Mouse (Mus musculus) spleen, adult 2 months (tissue): ENCODE measurements around the gene Gtpbp1.

ENCODE experiments used
- CTCF ChIP-seq: fragments of 200-500 bp; IDR thresholded peaks from 2 replicates; pipeline ENCODE4 v1.5.1; 2011; ENCODE audit warnings: mild to moderate bottlenecking, inconsistent platforms; ENCODE audit not compliant: insufficient read depth, insufficient read length, insufficient replicate concordance; ENCODE audit errors: extremely low read depth
- POLR2A ChIP-seq: fragments of 200-500 bp; IDR thresholded peaks from 2 replicates; pipeline ENCODE4 v1.6.1; 2011; ENCODE audit warnings: low read depth, low read length, inconsistent platforms

DNA sequence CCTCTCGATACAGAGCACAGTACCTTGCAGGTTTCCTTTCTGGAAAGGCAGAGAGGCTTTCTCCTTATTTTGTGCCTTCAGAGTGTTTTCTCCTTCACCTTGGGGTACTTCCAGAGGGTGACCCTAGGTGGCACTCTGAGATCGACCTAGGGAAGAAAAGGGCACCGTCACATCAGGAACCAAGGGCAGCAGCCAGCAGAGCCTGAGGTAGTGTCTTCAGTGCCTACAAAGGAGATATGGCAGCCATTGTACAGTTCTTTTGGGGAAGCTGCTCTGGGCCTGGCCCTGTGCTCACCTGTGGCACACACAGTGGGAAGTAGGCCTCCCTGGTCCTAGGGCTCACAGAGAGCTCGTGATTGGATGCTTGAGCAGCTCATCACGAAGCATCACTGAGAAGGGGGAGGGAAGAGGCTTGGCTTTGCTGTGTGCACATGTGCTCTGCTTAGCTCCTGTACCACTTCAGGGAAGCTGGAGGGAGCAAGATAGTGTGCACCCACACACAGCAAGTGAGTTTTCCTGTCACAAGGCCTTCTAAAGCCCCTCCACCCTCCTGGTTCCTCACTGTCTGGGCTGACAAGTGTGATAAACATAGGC is 17.7 kb downstream of the Gtpbp1 start:
- no peak for TF ChIP-seq POLR2A
- no peak for TF ChIP-seq CTCF
